Mouse (Mus musculus): ENCODE measurements around the gene Apopt1. TPM values are rescaled to one million over a fixed set of nuclear protein-coding genes. Genes with fewer than 3 reads are reported as not detected.
A peak's percentile ranks its signal among the peaks of the same experiment; 100 is the strongest.
"Not testable (repeated sequence)": the region's sequence is repeated elsewhere in the genome, so short reads cannot be mapped to it uniquely, and the experiment has no call there.

Gene Apopt1
- total RNA-seq, 1 experiment from 2014 or later: 71.2 TPM

DNA sequence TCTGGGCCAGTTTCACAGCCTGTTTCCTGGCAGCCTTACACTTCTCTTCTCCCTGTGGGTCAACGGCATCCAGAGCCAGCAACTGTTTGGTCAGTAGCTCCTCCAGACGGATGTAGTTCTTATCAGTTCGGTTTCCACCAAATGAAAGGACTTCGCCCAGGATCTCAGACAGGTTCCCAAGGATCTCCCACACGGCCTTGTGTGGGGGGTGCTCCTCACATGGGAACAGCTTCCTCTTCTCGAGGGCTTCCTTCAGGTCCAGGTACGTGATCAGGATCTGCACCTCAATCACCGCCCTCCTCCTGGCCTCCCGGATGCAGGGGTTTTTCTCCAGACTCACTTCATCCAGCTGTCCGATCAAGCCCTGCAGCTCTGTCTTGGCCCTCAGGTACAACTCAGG, 3.0 kb upstream of the Apopt1 start:
- DNase-seq: peak; percentile 0

DNA sequence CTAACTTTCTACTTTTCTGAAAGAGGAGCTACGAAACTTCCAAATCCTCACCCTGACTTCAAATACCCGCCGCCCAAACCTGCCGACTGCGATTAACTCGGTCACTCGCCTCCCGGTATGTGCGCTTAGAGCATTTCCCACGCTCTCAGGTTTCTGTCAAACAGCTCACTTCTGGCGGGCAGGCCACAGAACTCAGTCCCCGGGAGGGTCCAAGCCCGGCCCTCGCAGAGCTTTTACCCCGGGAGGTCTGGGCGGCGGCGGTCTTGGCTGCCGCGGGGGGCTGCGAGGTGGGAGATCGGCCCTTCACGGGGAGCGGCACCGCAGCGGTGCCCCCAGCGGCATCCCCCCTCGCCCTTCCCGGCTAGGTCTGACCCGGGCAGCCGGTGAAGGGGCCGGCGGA, 585 bp upstream of the Apopt1 start:
- no peak for DNase-seq

DNA sequence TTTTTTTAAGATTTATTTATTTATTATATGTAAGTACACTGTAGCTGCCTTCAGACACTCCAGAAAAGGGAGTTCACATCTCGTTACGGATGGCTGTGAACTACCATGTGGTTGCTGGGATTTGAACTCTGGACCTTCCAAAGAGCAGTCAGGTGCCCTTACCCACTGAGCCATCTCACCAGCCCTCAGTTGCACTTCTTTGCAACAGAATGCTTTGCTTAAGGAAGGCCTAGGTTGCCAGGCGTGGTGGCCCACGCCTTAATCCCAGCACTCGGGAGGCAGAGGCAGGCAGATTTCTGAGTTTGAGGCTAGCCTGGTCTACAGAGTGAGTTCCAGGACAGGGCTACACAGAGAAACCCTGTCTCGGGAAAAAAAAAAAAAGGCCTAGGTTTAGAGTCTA, 819 bp downstream of the Apopt1 start:
- not testable (repeated sequence) for DNase-seq

DNA sequence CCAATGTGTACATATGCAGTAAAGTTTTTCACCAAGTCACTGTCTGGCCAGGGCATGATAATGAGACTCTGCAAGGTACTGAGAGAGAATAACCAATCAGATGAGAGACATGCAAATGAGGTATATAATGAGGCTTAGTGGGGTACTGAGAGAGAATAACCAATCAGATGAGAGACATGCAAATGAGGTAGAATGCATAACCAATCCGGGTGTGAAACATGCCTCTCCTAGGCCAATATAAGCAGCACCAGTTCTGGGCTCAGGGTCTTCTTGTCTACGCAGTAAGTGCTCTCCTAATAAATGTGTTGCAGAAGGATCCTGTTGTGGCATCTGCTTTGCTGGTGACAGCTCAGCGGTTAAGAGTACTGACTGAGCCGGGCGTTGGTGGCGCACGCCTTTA, 3.4 kb downstream of the Apopt1 start:
- DNase-seq: no peak

DNA sequence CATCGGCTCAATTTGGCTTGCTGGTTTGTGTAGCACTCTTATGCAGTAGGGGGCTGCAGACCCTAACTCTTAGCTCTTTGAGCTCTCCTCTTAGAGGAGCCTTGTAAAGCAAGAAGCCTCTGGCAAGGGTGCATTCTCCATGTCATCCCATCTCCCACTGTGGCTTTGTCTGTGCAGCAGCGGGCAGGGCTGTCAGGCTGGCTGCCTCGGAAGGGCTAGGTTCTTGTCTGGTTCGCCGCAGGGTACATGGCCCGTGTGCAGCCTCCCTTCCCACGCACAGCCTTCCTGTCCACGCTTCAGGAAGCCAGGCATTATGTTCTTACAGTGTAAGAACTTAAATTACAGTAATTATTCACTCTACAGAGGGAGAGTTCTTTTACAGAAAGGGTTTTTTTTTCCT, 5.6 kb downstream of the Apopt1 start:
- DNase-seq: no peak

DNA sequence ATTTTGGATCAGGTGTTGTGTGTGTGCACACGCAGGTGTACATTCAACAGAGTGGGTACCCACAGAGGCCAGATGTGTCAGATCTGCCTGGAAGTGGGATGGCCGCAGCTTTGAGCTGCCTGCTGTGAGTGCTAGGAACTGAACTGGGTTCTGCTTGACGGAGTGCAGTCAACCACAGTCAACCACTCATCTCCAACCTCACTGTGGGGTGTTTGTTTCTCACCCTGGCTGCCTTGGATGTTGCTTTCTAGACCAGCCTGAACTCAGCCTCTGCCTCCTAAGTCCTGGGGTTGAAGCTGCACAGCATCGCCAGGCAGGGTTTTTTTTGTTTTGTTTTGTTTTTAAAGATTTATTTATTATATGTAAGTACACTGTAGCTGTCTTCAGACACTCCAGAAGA, 7.2 kb downstream of the Apopt1 start:
- no peak for DNase-seq

DNA sequence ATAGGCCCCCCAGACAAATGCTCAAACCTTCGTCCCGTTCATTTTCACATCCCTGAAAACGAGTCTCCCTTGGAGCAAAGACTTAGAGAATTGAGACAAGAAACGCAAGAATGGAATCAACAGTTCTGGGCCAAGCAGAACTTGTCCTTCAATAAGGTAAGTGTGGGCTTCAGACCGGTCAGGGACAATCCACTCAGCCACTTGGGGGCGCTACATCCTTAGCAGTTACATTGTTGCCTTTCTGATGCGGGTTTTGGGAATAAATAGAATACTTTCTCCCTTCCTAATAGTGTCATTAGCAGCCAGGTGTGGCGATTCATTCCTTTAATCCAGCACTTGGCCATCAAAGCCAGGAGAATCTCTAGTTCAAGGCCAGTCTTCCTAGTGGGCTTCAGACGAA, 9.6 kb downstream of the Apopt1 start:
- peak; percentile 51 for DNase-seq

DNA sequence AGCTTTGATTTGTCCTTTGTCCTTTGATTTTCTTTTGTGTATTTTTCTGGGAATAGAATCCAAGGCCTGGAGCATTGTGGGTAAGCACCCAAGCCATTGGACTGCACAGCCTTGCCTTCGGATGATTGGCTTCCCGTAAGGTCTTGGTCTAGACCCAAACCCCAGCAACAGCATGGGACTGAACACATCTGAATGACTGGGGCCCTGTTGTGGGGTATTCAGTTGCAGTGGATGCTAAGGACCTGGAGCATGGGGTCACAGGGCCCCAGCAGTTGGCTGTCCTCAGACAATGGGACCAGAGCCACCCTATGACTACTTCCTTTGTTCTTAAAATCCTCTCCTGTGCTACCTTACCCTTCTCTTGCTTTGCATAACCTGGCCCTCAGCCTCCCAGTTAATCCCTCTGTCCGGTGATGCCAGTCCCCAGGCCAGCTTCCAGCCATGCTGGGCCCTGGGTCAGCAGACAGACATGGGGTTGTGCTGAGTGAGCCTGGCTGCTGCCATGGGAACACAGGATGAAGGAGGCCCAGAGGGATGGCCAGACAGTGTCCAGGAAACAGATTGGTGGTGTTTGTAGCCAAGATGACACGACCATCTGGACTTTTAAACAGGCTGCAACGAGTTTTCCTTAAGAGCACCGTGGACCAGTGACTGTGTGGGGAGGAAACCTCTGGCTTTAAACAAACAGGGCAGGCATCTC, 11.7 kb downstream of the Apopt1 start:
- DNase-seq: no peak

DNA sequence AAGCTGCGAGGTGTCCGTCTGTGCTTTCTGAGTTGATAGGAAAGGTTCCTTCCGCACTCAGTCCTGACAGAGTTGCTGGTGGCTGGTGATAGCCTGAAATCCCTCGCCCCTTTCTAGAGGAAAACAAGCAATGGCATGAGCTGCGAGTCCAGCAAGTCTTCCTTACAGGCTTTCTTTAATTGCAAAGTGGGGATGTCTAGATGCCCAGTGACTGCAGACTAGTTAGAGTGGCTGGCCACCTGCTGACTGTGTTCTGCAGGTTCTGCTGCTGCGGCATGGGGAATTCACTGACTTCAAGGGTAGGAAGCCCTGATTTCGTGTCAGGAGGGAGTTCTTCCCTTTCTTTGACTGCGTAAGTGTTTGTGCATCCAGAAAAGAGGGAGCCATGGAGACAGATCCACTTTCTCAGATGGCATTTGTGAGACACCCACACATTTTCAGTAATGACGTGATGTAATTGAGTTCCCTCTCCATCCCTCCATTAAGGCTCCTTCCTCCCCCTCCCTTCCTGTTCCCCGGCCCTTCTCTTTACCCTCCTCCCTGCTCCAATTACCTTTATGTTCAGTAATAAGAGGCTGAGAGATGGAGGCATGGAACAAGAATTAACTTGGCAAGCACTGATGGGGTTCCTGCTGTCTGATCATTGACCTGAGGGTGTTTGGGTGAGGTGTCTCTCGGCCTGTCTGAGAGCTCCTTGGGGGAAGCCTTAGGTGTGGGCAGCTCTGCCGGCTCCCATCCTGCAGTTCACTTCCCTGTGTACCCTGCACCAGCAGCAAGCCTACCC, 12.5 kb downstream of the Apopt1 start:
- DNase-seq: no peak

DNA sequence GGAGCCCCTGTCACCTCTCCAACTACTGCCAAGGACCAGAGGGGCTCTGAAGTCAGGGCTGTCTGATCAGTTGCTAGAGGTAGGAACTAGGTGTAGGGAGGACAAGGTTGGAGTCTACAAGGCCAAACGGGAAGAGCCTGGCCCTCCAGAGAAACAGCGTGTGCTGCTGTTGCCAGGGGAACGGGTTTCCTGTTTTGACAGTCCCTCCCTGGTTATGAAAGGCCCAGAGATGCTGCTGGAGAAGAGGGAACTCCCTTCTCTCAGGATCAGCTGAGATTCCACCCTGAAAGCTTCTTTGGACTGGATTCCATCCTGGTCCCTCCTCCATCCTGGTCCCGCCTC, 13.0 kb downstream of the Apopt1 start:
- no peak for DNase-seq

DNA sequence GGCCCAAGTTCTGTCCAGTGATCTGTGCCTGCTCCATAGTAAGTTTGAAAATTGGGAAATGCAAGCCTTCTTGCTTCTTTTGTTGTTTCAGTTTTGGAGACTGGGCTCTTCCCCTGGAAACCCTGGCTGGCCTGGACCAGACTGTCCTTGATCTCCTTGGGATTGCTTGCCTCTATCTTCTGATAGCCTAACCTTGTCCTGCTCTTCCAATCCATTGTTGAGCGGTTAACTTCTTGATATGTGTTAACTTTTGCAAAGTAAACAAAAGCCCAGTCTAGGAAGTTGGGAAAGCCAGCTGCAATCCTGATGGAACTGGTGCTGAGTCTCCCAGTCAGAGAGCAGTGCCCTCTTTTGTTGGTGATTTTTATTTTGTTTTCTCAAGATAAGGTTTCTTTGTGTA, 14.9 kb downstream of the Apopt1 start:
- no peak for DNase-seq

DNA sequence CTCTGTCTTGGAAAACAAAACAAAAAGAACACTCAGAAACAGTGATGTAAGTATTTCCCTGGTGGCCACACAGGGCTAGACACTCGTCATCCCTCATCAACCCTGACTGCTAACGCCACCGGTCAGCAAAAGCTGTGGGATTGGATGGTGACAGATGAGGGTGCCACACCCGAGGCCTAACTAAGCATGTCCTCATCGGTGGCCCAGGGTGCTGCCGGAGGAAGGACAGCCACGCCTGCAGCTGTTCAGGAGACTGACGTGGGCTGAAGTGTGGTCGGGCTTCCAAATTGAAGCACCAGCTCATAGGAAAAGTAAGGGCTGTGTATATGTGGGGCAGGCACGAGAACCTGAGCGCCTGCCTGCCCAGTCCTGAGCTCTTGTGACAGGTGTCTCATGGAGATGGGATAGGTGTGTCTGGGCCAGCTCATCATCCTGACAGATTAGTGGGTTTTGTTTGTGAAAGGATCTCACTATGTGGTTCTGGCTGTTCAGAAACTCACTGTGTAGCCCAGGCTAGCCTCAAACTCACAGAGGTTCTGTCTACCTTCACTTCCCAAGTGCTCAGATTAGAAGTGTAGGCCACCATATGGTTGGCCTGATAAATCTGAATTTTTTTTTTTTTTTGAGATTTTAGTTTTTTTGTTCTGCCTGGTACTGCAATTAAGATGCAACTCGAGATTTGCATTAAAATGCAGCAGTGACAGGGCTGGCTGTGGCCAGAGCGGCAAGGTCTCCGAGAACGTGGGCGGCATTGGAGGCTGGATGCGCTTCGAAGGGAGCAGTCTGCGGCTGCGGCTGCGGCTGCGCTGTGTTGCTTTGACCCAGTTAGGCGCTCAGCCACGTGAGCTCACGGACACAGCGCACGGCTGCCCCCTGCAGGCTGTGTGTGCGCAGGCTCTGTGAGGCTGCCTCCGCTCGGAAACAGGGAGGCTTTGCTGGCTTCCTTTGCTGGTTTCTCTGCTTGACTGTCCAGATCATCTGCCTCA, 19.1 kb downstream of the Apopt1 start:
- peak; percentile 90 for DNase-seq

DNA sequence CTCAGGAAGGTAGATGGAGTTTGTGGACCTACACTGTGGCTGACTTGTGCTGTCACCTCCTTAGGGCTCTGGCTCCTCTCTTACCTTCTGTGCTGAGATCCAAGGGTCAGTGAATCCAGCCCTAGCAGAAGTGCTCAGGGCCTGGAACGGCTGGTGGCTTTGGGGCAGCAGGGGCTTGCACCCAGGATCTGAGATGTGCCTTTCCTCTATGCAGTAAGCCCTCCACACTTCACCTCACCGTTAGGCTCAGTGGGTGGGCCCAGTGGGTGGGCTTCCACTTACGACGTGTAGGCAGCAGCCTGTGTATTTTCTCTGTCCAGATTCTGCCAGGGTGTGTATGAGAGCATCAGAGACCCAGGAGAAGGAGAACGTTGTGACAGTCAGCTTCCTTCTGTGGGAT, 19.9 kb downstream of the Apopt1 start:
- no peak for DNase-seq

DNA sequence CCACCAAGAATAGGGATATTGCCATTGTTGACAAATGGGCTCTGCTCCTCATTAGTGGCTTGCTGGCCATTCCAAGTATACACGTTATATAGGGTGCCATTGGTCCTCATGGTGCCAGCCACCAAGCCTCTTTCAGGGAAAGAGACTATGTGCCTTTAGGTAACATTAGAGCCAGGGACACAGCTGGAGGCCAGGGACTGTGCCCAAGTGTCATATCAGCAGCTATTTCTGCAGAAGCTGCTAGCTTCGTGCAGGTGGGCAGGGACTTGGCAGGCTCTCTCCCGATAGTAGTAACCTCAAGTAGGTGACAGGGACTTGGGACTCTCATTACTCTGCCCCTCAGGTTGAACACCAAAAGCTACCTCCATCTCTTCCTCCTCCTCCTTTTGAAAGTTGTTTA, 21.9 kb downstream of the Apopt1 start:
- DNase-seq: no peak

DNA sequence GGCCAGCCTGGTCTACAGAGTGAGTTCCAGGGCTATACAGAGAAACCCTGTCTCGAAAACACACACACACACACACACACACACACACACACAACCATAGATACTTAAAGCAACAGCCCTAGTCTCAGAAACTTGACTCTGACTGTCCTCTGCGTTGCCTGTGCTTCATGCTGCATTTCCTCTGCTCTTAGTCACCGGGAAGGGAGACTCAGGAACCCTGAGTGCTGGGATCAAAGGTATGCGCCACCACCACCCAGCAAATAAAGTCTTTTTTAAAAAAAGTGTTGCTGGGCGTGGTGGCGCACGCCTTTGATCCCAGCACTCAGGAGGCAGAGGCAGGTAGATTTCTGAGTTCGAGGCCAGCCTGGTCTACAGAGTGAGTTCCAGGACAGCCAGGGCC, 23.6 kb downstream of the Apopt1 start:
- DNase-seq: not testable (repeated sequence)

DNA sequence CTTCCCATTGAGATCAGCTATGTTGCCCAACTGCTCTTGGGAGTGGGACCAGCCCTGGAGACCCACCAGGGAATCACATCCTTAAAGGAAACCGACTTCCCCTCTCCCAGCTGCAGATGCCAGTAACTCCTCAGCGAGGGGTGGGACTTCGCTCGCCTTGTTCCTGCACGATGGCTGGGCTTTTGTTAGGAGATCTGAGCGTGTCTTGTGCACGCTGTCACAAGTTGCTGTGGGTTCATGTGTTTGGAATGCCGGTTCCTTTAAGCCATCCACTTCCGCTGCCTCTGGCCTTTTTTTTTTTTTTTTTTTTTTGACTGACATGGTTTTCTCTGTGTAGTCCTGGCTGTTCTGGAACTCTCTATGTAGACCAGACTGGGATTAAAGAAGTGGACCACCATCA, 24.3 kb downstream of the Apopt1 start:
- no peak for DNase-seq

DNA sequence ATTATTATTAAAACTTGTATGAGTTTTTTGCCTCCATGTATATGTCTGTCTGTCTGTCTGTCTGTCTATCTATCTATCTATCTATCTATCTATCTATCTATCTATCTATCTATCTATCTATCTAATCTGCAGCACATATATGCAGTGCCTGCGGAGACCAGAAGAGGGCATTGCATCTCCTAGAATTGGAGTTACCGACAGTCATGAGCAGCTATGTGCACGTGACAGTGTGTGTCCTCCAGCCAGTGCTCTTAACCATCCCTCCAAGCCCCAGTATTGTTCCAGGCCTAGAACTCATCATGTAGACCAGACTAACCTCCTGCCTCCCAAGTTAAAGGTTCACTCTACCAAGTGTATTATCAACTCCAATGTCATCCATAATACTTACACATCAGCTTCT, 25.7 kb downstream of the Apopt1 start:
- DNase-seq: peak; percentile 73

DNA sequence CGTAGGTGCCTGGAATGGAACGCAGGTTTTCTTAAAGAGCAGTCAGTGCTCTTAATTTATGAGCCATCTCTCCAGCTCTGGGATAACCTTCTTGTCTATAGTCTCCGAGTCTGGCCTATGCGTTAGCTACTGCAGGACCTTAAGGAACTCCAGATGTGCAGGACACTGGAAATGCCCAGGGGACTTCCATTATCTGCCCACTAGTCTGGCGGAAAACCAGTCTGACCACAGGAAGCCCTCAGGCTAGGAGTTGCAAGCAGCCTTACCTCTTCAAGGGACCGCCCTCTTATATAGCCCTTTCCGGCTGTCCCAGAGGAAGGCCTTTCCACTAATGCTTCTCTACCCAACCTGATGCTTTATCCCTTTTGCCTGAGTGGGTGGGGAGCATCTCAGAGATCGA, 28.3 kb downstream of the Apopt1 start:
- DNase-seq: no peak

DNA sequence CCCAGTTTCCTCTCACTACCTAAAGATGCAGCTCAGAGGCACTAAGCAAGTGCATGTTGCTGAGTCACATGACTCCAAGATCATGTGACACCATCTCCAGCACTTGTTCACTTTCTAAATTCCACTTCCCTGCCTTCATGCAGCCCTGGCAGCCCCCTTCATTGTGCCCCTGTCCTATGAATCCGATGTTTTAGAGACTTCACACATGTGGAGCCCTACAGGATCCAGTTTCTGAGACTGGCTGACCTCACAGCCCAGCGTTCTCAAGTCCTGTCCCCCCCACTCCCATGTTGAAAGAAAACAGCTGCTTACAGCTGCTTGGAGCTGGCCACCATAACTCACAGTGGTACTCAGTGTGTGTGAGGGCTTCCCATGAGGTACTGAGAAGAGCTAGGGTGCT, 30.4 kb downstream of the Apopt1 start:
- no peak for DNase-seq

DNA sequence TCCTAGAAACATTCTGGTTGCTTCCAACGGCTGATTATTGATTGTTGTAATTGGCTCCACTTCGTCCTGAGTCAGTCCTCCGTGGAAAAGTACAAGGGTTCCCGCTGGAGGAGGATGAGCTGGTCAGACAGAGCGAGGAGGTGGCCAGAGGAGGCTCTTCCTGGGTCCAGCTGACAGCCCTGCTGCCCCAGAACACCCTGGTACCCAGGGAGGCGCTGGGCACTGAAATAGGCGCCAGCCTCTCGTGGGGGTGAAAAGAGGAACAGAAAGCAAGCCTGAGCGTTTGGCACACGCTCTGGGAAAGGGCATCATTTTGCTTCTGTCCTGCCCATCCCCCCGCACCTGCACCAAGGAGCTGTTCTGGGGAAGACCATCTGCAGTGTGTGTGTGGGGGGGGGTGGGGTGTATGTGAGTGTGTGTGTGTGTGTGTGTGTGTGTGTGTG, 30.9 kb downstream of the Apopt1 start:
- DNase-seq: no peak

DNA sequence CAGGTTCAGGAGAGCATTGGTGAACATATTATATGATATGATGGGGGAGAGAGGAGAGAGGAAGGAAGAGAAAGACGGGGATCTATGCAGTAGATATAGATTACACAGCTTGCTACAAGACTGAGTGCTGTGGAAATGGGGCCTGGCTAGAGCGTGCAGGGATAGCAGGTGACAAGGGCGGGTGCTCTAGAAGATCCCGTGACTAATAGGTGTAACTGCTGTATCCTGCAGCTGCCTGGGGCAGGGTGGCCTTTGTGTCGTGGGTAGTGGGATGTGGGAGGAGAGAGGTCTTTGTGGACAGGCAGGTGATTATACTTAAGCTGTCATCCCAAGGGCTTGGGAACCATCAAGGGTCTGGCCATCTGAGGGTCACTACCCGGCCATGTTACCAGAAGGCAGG, 32.2 kb downstream of the Apopt1 start:
- no peak for DNase-seq

DNA sequence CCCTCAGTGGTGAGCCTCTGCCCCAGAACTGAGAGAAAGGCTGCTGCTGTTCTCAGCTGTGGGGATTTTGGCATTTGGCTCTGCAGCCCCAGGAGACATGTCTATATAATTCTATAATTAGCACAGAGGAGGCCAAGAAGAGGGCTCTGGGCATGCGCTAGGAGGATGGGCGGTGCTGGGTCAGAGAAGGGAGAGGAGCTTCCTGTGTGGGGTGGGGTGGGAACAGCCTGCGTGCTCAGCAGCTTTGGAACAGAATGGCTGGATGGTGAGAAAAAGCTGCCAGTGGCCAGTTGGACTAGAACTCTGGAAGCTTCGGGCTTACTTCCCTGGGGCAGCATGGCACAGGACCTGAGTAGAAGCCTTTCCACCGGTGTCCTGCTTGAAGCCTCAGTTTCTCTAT, 33.0 kb downstream of the Apopt1 start:
- peak; percentile 64 for DNase-seq

DNA sequence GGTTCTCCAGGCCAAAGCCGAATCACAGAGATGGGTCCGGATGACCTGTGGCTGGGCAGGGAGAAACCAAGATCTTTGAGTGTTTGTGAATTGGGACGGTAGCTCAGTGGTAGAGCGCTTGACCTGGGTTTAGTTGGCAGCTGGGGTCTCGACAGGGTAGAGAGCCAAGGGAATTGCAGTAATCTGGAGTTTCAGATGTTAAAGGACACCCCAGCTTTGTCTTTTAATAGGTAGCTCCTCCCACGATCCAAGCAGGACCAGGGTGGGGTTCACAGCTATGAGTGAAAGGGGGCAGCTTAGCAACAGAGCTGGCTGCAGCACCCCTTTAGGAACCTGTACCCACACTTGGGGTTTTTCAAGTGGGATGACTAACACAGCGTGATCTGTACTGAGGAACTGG, 34.4 kb downstream of the Apopt1 start:
- no peak for DNase-seq

Data from adrenal gland, postnatal 25 days (tissue).